Mouse (Mus musculus) ovary, postnatal 10 days (tissue): ENCODE data around the gene Nfam1.
"Not testable (repeated sequence)": the region's sequence is repeated elsewhere in the genome, so short reads cannot be mapped to it uniquely, and the experiment has no call there.

Experiments
- DNase-seq: peaks from one replicate; pipeline ENCODE4 v3.0.0; 2022; ENCODE audit warnings: low spot score

The Nfam1 gene

GRCm38 (mm10) chr15:83032981-83033541, at the start of gene Nfam1:
Gene Nfam1, minus strand, starts transcription at chr15:83033306.
- no peak for DNase-seq

DNA sequence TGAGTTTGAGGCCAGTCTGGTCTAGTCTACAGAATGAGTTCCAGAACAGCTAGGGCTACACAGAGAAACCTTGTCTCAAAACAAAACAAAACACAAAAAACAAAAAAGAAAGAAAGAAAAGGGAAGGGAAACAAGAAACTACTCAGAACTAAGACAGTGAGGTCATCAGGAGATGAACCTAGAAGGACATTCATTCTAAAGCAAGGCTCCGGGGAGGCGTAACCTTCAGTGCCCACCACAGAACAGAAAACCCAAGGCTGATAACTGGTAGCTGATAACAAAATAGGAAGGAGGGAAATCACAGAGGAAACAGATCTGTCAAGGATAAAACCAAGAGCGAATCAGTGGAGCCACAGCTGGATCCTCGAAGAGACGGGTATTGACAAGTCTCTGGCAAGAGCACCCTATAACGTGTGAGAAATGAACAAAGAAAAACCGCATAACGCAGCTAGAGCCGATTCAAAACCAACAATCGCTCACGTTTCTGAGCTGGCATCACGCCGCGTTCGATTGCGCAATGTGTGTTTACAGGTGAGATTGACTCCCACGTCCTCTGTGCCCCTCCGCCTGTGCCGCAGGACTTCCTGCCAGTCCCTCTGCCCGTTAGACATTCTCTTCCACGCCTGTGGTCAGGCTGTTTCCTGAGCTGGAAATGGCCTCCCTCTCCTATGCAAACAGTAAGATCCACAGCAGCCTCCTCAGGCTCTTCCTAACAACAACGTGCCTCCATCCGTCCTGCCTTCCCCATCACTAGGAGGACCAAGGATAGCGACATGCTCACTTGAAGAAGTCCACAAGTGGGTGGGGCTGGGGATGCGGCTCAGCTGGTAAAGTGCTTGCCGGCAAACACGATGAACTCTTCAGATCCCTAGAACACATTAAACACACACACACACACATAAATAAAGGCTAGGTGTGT, 42.8 kb upstream of the Nfam1 start:
- no peak for DNase-seq

DNA sequence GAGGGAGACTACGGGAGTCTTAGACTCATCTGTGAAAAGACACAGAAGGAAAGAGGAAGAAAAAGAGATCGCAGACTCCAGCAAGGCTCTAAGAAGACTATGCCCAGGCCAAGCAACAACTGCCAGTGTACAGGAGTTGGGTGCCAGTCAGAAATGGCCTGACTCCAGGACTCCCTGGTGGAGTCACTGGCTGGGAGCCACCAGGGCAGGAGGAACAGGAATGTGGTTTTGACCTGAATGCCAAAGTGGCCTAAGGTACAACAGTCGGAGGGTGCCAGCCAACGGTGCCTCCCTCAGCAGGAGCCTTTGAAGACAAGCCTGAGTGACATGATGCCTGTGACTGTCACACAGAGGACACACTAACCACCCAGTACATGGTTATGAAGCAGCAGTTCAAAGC, 41.1 kb upstream of the Nfam1 start:
- no peak for DNase-seq

GRCm38 (mm10) chr15:83071752-83072151, 38.6 kb upstream of the Nfam1 start:
- DNase-seq: no peak

DNA sequence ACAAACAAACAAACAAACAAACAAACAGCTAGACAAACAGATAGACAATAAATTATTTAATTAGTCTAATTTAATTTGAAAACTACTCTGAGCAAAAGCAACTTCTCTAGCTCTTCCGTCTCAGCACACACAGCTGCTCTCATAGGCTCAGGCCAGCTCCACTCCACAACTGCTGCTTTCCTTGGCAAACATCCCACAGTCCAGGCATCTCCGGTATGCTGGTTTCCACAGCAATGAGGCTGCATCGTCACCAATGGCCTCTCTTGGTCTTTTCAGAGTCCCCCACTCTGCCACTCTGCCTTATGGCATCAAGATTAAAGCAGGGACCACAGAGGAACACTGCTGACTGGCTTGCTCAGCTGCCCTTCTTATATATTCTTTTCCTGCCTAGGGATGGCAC, 37.8 kb upstream of the Nfam1 start:
- DNase-seq: no peak

GRCm38 (mm10) chr15:83068270-83068669, 35.2 kb upstream of the Nfam1 start:
- no peak for DNase-seq

DNA sequence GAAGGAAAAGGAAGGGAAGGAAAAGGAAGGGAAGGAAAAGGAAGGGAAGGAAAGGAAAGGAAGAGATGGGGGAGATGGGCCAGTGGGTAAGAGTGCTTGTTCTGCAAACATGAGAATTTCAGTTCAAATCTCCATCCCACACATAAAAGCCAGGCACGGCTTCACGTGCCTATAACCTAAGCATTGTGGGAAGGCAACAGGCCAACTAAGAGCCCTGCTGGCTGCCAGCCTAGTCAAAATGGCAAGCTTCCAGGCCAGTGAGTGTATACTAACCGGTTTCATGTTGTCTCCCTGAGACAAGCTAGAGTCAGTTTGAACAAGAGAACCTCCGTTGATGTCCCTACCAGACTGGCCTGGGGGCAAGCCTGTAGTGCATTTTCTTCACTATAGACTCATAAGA, 32.4 kb upstream of the Nfam1 start:
- peak; percentile 29 for DNase-seq

DNA sequence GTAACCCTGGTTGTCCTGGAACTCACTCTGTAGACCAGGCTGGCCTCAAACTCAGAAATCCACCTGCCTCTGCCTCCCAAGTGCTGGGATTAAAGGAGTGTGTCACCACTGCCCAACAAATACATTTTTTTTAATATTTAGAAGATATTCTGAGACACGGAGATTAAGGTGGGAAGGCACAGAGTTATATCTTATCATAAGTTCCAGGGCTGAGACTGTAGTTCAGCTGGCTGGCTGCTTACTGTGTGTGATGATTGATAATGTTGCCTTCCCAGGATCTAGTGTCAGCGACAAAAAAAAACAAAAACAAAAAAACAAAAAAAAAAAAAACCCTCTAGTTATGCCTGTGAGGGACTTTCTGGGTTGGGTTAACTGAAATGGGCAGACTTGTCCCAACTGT, 29.5 kb upstream of the Nfam1 start:
- not testable (repeated sequence) for DNase-seq

DNA sequence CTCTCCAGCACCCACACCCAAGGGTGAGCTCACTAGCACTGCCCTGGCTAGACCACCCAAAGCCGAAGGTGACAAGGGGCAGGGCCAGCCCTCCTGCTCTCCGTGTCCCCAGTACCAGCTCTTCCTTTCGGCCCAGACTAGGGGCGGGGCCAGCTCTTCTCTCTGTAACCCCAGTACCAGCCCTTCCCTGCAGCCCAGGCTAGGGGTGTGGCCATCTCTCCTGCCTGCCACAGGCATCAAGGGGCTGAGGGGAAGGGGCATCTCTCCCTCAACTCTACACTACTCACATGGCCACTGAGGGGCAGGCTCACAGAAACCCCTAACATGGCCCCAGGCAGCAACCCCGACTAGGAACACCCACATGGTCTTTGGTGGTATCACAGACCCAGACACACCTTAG, 28.6 kb upstream of the Nfam1 start:
- DNase-seq: no peak

- no peak for DNase-seq
Measured at GRCm38 (mm10) chr15:83059233-83059660, 26.1 kb upstream of the Nfam1 start.

DNA sequence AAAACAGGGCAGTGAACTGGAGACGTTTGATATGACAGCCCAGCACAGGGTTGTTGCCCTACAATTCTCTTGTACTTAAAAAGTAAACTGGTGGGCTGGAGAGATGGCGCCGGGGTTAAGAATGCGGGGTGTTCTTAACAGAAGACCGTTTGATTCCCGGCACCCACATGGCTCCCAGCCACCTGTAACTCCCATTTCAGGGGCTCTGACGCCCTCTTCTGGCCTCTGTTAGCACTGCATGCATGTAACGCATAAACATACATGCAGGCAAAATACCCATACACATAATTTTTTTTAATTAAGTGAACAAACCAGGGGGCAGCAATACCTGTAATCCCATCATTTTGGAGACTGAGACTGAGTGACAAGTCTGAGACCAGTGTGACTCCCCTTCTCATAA, 24.4 kb upstream of the Nfam1 start:
- no peak for DNase-seq

- DNase-seq: no peak
Measured at GRCm38 (mm10) chr15:83056378-83057083, 23.4 kb upstream of the Nfam1 start.

DNA sequence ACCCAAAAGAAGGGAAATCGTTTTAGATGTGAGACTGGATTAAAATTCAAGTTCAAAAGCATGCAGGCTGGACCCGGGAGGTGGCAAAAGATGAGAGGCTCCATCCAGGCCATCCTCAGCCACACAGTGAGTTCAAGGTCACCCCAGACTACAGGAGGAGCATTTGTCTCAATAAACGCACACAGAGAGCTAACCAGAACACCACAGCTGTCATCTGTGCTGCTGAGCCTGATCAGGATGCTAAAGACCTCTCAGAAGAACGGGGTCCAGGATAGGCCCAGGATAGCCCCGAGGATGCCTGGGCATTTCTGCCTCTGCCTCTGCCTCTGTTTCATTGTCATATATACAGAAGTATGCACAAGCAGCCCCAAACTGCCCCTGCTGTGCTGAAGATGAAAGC, 22.5 kb upstream of the Nfam1 start:
- no peak for DNase-seq

DNA sequence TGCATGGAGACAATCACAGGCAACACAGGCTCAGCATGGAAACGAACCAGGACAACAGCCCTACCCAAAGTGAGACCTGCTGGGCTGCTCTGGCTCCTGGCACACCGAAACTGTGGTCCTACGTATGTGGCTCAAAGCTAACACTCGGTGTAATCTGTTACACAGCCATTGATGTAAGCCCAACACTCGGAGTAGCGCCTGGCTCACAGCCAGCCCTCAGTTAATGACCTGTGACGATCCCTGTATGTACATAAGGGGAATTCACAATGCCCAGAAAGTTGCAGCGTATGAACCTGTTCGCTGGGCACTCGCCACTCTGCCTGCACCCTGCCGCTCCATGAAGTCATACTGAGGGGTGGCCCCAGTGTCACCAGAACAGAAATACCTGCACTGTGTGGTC, 20.2 kb upstream of the Nfam1 start:
- no peak for DNase-seq

- DNase-seq: no peak
Measured at GRCm38 (mm10) chr15:83052341-83053104, 19.4 kb upstream of the Nfam1 start.

DNA sequence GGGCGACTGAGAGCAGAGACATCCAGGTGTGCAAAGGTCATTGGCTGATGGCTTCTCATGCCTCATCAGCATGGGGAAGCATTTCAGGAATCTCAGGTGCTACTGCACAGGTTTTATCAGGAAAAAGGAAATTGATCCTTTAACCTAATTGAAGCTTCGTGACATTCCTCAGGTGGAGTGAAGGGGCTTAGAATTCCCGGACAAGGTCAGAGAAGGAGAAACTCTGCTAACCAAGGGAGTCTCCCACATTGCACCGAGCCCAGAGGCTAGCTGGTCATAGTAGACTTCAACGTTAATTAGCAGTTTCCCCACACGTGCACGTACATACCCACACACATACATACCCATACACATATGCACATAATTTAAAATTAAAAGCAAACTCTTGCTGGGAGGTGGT, 13.6 kb upstream of the Nfam1 start:
- no peak for DNase-seq

GRCm38 (mm10) chr15:83046308-83046707, 13.2 kb upstream of the Nfam1 start:
- no peak for DNase-seq

DNA sequence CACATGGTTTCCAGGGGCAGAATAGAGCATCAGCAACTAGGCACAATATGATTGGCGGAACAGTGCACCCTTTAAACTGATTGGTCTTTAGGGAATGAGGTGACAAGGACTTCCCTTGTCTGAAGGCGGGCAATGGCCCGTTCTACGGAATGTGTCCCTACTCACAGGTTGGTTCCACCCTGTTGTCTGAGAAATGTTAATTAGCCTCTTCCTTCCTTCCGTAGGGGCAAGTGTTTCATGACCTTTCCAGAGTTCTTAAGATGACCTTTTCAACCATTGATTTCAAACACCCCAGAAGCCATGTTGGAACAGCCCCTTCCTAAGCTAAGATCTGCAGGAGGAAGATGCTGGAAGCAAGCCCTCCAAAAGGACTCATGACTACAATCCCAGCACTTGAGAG, 12.5 kb upstream of the Nfam1 start:
- DNase-seq: not testable (repeated sequence)

GRCm38 (mm10) chr15:83043362-83043708, 10.2 kb upstream of the Nfam1 start:
- no peak for DNase-seq

- no peak for DNase-seq
Measured at GRCm38 (mm10) chr15:83042655-83043361, 9.7 kb upstream of the Nfam1 start.

DNA sequence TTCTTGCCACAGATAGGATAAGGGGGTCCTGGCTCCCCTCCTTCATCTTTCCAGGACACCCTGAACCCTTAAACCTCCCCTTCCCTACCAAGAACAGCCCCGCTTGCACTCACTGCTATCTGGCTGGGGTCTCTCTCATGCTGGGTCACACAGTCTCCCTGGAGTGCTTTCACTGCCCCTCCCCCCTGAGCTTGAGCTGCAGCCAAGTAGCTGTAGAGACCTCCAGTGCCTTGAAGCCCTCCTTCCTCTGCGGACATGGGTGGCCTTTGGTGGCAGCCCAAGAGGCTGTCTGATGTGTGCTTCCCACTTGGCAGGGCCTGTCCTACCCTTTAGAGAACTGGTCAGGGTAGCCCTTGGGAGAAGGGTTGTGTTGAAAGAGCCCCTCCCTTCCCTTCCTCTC, 7.0 kb upstream of the Nfam1 start:
- DNase-seq: no peak

DNA sequence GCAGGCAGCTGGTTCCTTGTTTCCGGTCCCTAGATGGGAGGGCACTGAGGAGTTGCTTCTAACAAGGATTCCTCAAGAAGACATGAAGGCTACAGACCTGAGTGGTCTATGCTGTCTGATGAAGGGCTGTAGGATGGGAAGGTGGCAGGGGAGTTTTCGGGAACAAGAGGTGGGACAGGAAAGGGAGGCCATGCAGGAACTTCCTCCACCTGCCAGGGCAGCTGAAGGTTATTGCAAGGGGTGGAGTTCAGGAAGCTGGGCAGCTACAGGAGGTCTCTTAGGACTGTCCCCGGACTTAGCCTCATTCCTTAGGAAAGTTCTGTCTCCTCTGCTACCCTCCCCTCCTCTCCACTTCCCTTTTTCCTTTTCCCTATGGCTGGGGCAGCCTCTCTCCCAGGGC, 5.7 kb upstream of the Nfam1 start:
- no peak for DNase-seq
